Mouse (Mus musculus): ENCODE measurements around the gene Slc45a2. TPM values are rescaled to one million over a fixed set of nuclear protein-coding genes. Genes with fewer than 3 reads are reported as not detected.

Slc45a2 gene
- polyA plus RNA-seq, 1 experiment from 2014 or later = 0.39 TPM

DNA sequence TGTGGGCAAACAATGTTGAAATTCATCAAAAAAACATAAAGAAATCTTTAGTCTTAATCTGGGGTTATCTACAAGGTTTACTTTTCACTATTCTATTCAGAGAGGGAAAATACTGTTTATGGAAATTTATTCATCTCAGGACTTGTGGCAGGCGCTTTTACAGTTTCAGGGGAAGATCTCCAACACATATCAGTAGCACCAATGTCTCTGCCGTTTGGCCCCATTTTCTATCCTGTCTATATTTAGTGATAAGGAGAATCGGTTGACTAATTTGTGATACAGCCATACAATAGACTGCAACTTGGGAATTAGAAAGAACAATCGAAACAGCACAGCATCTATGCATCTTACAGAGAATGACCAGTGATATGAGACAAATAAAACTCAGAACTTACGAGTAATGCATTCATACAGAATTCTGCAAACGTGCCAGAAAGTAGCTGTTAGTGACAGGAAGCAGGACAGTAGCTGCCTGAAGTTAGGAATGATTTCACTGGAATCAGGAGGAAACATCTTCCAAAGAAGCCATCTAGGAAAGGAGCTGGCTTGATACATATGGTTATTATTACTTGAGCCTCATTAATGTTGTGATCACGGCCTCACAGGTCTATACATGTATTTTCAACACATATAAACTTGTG is 54.0 kb downstream of the Slc45a2 start:
- Histone ChIP-seq H3K27me3 (replicated peaks; ENCODE audit: low read depth, poor library complexity, severe bottlenecking) (no peaks in the 10 kb centered on the region), H3K4me3 (no peak overlapping the region), H3K36me3 (replicated peaks) (no peaks in the 10 kb centered on the region), H3K9me3 (no peaks in the 10 kb centered on the region), H3K4me1 (no peaks in the 10 kb centered on the region), H3K27ac (replicated peaks) (no peak overlapping the region)
- no peak for DNase-seq (ENCODE audit: low spot score)
- 85% methylated on average over 7 of the region's 7 CpGs for WGBS

GRCm38 (mm10) chr15:11062903-11063302 is 62.4 kb downstream of the Slc45a2 start:
- H3K27ac ChIP-seq (replicated peaks) = no peak overlapping the region
- H3K4me3 ChIP-seq = no peak overlapping the region
- WGBS = 88% methylated on average over 1 of the region's 1 CpGs
- DNase-seq (ENCODE audit: low spot score) = no peak
- H3K36me3 ChIP-seq (replicated peaks) = no peaks in the 10 kb centered on the region
- H3K9me3 ChIP-seq = no peaks in the 10 kb centered on the region
- H3K4me1 ChIP-seq = peaks cover 46% of the 10 kb centered on the region
- no peaks in the 10 kb centered on the region; the same call in 1 of the 2 replicates for H3K27me3 ChIP-seq (replicated peaks; ENCODE audit: low read depth, poor library complexity, severe bottlenecking)

- H3K9me3 ChIP-seq = no peaks in the 10 kb centered on the region
- peak overlapping the region; percentile 87 for H3K27ac ChIP-seq (replicated peaks)
- peaks cover 46% of the 10 kb centered on the region for H3K4me1 ChIP-seq
- peak overlapping the region; percentile 57 for H3K4me3 ChIP-seq
- DNase-seq (ENCODE audit: low spot score) = peak; percentile 16
- H3K36me3 ChIP-seq (replicated peaks) = no peaks in the 10 kb centered on the region
- H3K27me3 ChIP-seq (replicated peaks; ENCODE audit: low read depth, poor library complexity, severe bottlenecking) = no peaks in the 10 kb centered on the region; the same call in 1 of the 2 replicates
- WGBS = 9% methylated on average over 2 of the region's 2 CpGs
Measured at GRCm38 (mm10) chr15:11064160-11064557, 63.6 kb downstream of the Slc45a2 start.

DNA sequence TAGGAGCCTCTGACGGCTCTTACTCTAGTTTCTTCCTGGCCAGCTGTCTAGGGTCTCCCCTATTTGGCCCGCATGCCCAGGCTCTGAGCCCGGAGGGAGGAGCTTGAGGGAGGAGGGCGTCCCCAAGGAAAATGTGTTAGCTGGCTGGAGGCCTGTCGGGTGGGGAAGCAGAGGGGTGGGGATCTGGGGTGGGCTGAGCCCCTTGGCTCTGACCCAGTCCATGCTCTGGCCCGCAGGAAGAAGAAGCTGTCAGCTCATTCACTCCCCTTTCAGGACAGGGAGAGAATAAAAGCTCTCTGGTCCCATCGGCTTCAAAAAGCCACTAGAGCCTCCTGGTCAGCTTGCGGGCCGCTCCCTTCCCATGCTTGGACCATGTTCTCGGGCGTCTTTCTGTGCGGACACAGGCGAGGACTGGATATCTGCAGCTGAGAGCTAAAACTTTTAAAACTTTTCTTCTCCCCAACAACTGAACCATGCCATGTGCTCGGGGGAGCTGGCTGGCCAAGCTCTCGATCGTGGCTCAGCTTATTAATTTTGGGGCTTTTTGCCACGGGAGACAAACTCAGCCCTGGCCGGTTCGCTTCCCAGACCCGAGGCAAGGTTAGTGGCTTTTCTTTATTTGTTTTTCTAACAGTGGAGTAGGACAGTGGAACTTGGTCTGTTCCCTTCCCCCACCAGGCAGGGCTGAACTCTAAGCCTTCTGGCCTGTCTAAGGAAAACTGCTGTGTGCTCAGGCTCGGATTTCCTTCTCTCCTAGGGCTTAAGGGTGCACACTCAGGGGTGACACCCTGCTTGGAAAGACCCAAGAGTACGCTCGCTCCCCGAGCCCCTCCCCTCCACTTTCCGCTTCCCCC is 64.3 kb downstream of the Slc45a2 start, which contains the start of gene Adamts12:
Gene Adamts12 (plus strand): TSS at position 233 of the 854 bp plus-strand sequence.
- peak within 1 kb of the TSS; percentile 87 for H3K27ac ChIP-seq (replicated peaks)
- peak within 1 kb of the TSS; percentile 57 for H3K4me3 ChIP-seq
- peaks cover 48% of the 10 kb centered on the region for H3K4me1 ChIP-seq
- H3K36me3 ChIP-seq (replicated peaks) = no peaks in the 10 kb centered on the region
- H3K9me3 ChIP-seq = no peaks in the 10 kb centered on the region
- DNase-seq (ENCODE audit: low spot score) = peak; percentile 71
- H3K27me3 ChIP-seq (replicated peaks; ENCODE audit: low read depth, poor library complexity, severe bottlenecking) = no peaks in the 10 kb centered on the region; the same call in 1 of the 2 replicates
- WGBS = 1% methylated on average over 25 of the region's 25 CpGs

- peak; percentile 39 for DNase-seq (ENCODE audit: low spot score)
- Histone ChIP-seq H3K36me3 (replicated peaks) (no peaks in the 10 kb centered on the region), H3K4me1 (peaks cover 48% of the 10 kb centered on the region), H3K27ac (replicated peaks) (peak overlapping the region; percentile 87), H3K27me3 (replicated peaks; ENCODE audit: low read depth, poor library complexity, severe bottlenecking) (no peaks in the 10 kb centered on the region; the same call in 1 of the 2 replicates), H3K4me3 (peak overlapping the region; percentile 57), H3K9me3 (no peaks in the 10 kb centered on the region)
- 7% methylated on average over 9 of the region's 9 CpGs for WGBS
Measured at GRCm38 (mm10) chr15:11065528-11066171, 65.1 kb downstream of the Slc45a2 start.

GRCm38 (mm10) chr15:11066299-11066698 is 65.8 kb downstream of the Slc45a2 start:
- Histone ChIP-seq H3K27ac (replicated peaks) (peak overlapping the region; percentile 87), H3K27me3 (replicated peaks; ENCODE audit: low read depth, poor library complexity, severe bottlenecking) (no peaks in the 10 kb centered on the region; the same call in 1 of the 2 replicates), H3K4me3 (peak overlapping the region; percentile 57), H3K36me3 (replicated peaks) (no peaks in the 10 kb centered on the region), H3K4me1 (peaks cover 48% of the 10 kb centered on the region), H3K9me3 (no peaks in the 10 kb centered on the region)
- 8% methylated on average over 5 of the region's 5 CpGs for WGBS
- peak; percentile 43 for DNase-seq (ENCODE audit: low spot score)

DNA sequence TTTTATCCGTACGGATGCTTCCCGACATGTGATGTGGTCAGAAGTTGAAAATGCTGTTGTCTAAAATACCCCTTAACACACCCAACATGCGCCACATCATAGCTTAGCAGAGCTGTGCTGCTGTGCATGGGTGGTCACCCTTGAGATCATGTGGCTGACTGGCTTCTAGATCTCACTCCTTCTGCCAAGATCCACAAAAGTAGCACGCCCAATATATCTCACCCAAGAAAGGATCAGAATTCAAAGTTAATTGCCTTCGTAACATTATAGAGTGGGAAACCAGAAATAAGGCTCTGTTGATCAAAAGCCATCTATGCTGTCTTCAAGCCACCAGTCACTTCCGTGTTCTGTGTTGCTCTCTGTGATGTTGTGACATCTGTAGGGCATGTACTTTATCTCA is 67.4 kb downstream of the Slc45a2 start:
- no peak overlapping the region for H3K27ac ChIP-seq (replicated peaks)
- H3K4me1 ChIP-seq = peaks cover 48% of the 10 kb centered on the region
- H3K4me3 ChIP-seq = no peak overlapping the region
- H3K36me3 ChIP-seq (replicated peaks) = no peaks in the 10 kb centered on the region
- 89% methylated on average over 7 of the region's 7 CpGs for WGBS
- H3K9me3 ChIP-seq = no peaks in the 10 kb centered on the region
- no peak for DNase-seq (ENCODE audit: low spot score)
- no peaks in the 10 kb centered on the region; the same call in 1 of the 2 replicates for H3K27me3 ChIP-seq (replicated peaks; ENCODE audit: low read depth, poor library complexity, severe bottlenecking)

GRCm38 (mm10) chr15:11075726-11076361 is 75.3 kb downstream of the Slc45a2 start:
- 75% methylated on average over 3 of the region's 3 CpGs for WGBS
- no peaks in the 10 kb centered on the region for H3K27me3 ChIP-seq (replicated peaks; ENCODE audit: low read depth, poor library complexity, severe bottlenecking)
- H3K4me1 ChIP-seq = no peaks in the 10 kb centered on the region
- H3K9me3 ChIP-seq = no peaks in the 10 kb centered on the region
- no peaks in the 10 kb centered on the region for H3K36me3 ChIP-seq (replicated peaks)
- H3K27ac ChIP-seq (replicated peaks) = no peak overlapping the region
- no peak for DNase-seq (ENCODE audit: low spot score)
- H3K4me3 ChIP-seq = no peak overlapping the region

Other genes with a start within 250 kb of the Slc45a2 start
- 0.26 and 0.27 TPM in 2 replicates for gene C1qtnf3, start 48.4 kb upstream of the Slc45a2 start, polyA plus RNA-seq (2016; fragmentation: Nextera tagmentation; extraction: Ambion mirVana)
- 14.3 and 14.7 TPM in 2 replicates for gene Amacr, start 19.0 kb upstream of the Slc45a2 start, polyA plus RNA-seq (2016; fragmentation: Nextera tagmentation; extraction: Ambion mirVana)
- 0.67 and 0.80 TPM in 2 replicates for gene Rxfp3, start 37.3 kb downstream of the Slc45a2 start, polyA plus RNA-seq (2016; fragmentation: Nextera tagmentation; extraction: Ambion mirVana)
- gene Adamts12, start 64.1 kb downstream of the Slc45a2 start, polyA plus RNA-seq (2016; fragmentation: Nextera tagmentation; extraction: Ambion mirVana) = 1.8 TPM in 2 replicates